In the genomic region with DNA sequence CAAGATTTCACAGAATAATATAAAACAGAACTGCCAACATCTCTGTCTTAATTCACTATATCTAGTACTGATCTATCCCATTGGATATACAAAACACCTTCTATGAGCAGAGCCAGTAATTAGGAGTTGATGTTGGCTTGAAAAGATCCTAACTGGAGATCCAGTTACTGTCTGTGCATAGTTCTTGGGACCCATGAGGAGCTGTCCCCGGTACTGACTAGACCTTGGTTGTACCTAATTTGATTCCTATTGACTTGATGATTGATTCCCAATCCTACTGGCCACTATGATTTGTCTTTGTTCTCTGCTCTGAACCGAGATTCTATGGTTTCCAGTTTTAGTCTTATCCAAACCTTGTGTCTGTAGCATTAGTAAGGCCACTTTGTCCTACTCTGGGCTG, we compare ENCODE assay signal across 22 mouse cellular contexts.
DNase-seq lines count a peak whose midpoint lies in the region; ATAC-seq and TF ChIP-seq lines count a peak whose summit lies in the region.
"Had no signal": no experiment of that assay in that cellular context is flagged by ENCODE, and none has a peak within 500 bp of the region (broad histone marks: within the 10 kb centered on the region; RNA-seq: fewer than 3 reads in every experiment).

No protein-coding gene starts in this region.

- no peak overlapping the region for H3K9ac ChIP-seq in kidney, postnatal 0 days (ENCODE audit: low read depth, low read length)
- no peak overlapping the region for H3K9ac ChIP-seq in embryonic facial prominence, embryonic 14.5 days (ENCODE audit: low read depth, low read length)
- H3K9ac ChIP-seq in liver, postnatal 0 days (replicated peaks): no peak overlapping the region
- H3K9ac ChIP-seq: forebrain, embryonic 15.5 days; heart, embryonic 15.5 days; hindbrain, embryonic 13.5 days; intestine, embryonic 15.5 days had no signal

- no peak for ATAC-seq in kidney, postnatal 0 days (replicated peaks; ENCODE audit: low FRiP score, low read depth)
- ATAC-seq in embryonic facial prominence, embryonic 14.5 days (ENCODE audit: low read depth): no peak
- no peak for ATAC-seq in liver, postnatal 0 days
- ATAC-seq: activated CD4-positive, CD25-positive, alpha-beta regulatory T cell, adult 4 months; forebrain, embryonic 15.5 days; intestine, embryonic 15.5 days had no signal

- no peaks in the 10 kb centered on the region for H3K27me3 ChIP-seq in kidney, postnatal 0 days (ENCODE audit: insufficient read depth, low read length)
- H3K27me3 ChIP-seq in embryonic facial prominence, embryonic 14.5 days (replicated peaks; ENCODE audit: control insufficient read depth, insufficient read depth, low read length): no peaks in the 10 kb centered on the region
- no peaks in the 10 kb centered on the region for H3K27me3 ChIP-seq in liver, postnatal 0 days (ENCODE audit: insufficient read depth, low read length)
- H3K27me3 ChIP-seq: forebrain, embryonic 15.5 days; heart, embryonic 15.5 days; hindbrain, embryonic 13.5 days; intestine, embryonic 15.5 days had no signal

- H3K27ac ChIP-seq in kidney, postnatal 0 days: no peak overlapping the region
- H3K27ac ChIP-seq in embryonic facial prominence, embryonic 14.5 days (replicated peaks; ENCODE audit: low read depth, low read length): no peak overlapping the region
- no peak overlapping the region for H3K27ac ChIP-seq in liver, postnatal 0 days (ENCODE audit: low read depth)
- H3K27ac ChIP-seq: forebrain, embryonic 15.5 days; gastrocnemius, adult 2 months; heart, embryonic 15.5 days; hindbrain, embryonic 13.5 days; intestine, embryonic 15.5 days had no signal

- no peak overlapping the region for H3K4me3 ChIP-seq in kidney, postnatal 0 days (replicated peaks; ENCODE audit: low read depth, low read length)
- no peak overlapping the region for H3K4me3 ChIP-seq in embryonic facial prominence, embryonic 14.5 days (ENCODE audit: low read depth, low read length)
- no peak overlapping the region for H3K4me3 ChIP-seq in liver, postnatal 0 days (ENCODE audit: low read depth, low read length)
- H3K4me3 ChIP-seq: forebrain, embryonic 15.5 days; gastrocnemius, adult 2 months; heart, embryonic 15.5 days; hindbrain, embryonic 13.5 days; intestine, embryonic 15.5 days had no signal

- no peak for TF ChIP-seq CTCF in kidney, postnatal 0 days (IDR thresholded peaks at IDR 0.05; ENCODE audit: low read depth)
- no peak for TF ChIP-seq CTCF in liver, postnatal 0 days (IDR thresholded peaks at IDR 0.05; ENCODE audit: low read depth)

- H3K4me2 ChIP-seq in kidney, postnatal 0 days (ENCODE audit: low read length): no peak overlapping the region
- no peak overlapping the region for H3K4me2 ChIP-seq in embryonic facial prominence, embryonic 14.5 days (ENCODE audit: low read depth, low read length)
- no peak overlapping the region for H3K4me2 ChIP-seq in liver, postnatal 0 days (ENCODE audit: low read depth, low read length)
- H3K4me2 ChIP-seq: forebrain, embryonic 15.5 days; heart, embryonic 11.5 days; heart, embryonic 15.5 days; hindbrain, embryonic 13.5 days; intestine, embryonic 15.5 days had no signal

- 65% methylated on average over 2 of the region's 2 CpGs for WGBS in kidney, postnatal 0 days
- 56% methylated on average over 2 of the region's 2 CpGs for WGBS in embryonic facial prominence, embryonic 14.5 days
- 45% methylated on average over 2 of the region's 2 CpGs for WGBS in liver, postnatal 0 days (ENCODE audit: insufficient replicate concordance)

- H3K9me3 ChIP-seq in kidney, postnatal 0 days (replicated peaks; ENCODE audit: low read length): no peaks in the 10 kb centered on the region
- no peaks in the 10 kb centered on the region for H3K9me3 ChIP-seq in embryonic facial prominence, embryonic 14.5 days (ENCODE audit: control insufficient read depth, low read length)
- H3K9me3 ChIP-seq in liver, postnatal 0 days (ENCODE audit: low read length): no peaks in the 10 kb centered on the region
- H3K9me3 ChIP-seq: forebrain, embryonic 15.5 days; heart, embryonic 15.5 days; hindbrain, embryonic 13.5 days; intestine, embryonic 15.5 days had no signal

- DNase-seq in kidney, postnatal 0 days (ENCODE audit: low spot score): peak; percentile 46
- DNase-seq in kidney, postnatal 25 days: no peak
- DNase-seq in NIH3T3 (ENCODE audit: low read depth) (peak; percentile 27), R1 (ENCODE audit: low read depth, low spot score) (peak; percentile 8)
- peak; percentile 13 for DNase-seq in embryonic facial prominence, embryonic 14.5 days (ENCODE audit: low spot score)
- no peak for DNase-seq in gastrocnemius, adult 8-10 months (ENCODE audit: low spot score in 2 of 2)
- no peak for DNase-seq in liver, postnatal 0 days
- DNase-seq: adrenal gland, postnatal 14 days; cerebellum, adult 11-12 months; cerebellum, adult 9-11 months; cerebellum, postnatal 36 days; gastrocnemius, adult 2 months; gastrocnemius, postnatal 36 days; heart, adult 18-20 months; heart, postnatal 14 days; kidney, adult 18-20 months had no signal

- H3K4me1 ChIP-seq in kidney, postnatal 0 days (replicated peaks; ENCODE audit: insufficient read depth, low read length): no peaks in the 10 kb centered on the region
- H3K4me1 ChIP-seq in embryonic facial prominence, embryonic 14.5 days (ENCODE audit: control insufficient read depth, insufficient read depth, low read length): no peaks in the 10 kb centered on the region
- H3K4me1 ChIP-seq in liver, postnatal 0 days (ENCODE audit: insufficient read depth): no peaks in the 10 kb centered on the region
- H3K4me1 ChIP-seq: heart, embryonic 15.5 days; hindbrain, embryonic 13.5 days; intestine, embryonic 15.5 days had no signal

- no peak for TF ChIP-seq EP300 in liver, postnatal 0 days (IDR thresholded peaks at IDR 0.05; ENCODE audit: low read depth)

- H3K36me3 ChIP-seq in kidney, postnatal 0 days (ENCODE audit: insufficient read depth, low read length): no peaks in the 10 kb centered on the region
- H3K36me3 ChIP-seq in embryonic facial prominence, embryonic 14.5 days (ENCODE audit: control insufficient read depth, insufficient read depth, low read length): no peaks in the 10 kb centered on the region
- H3K36me3 ChIP-seq in liver, postnatal 0 days (replicated peaks; ENCODE audit: insufficient read depth, low read length): no peaks in the 10 kb centered on the region
- H3K36me3 ChIP-seq: forebrain, embryonic 15.5 days; heart, embryonic 15.5 days; hindbrain, embryonic 13.5 days; intestine, embryonic 15.5 days had no signal

Comparison
In these comparisons a context has a peak if more than half of its experiments do, and no peak if none do; other contexts are left out.
1. DNase-seq: peak in kidney, postnatal 0 days (single experiment), NIH3T3 (single experiment), R1 (single experiment) and embryonic facial prominence, embryonic 14.5 days (single experiment); none in kidney, postnatal 25 days (0 of 2), gastrocnemius, adult 8-10 months (0 of 2) and liver, postnatal 0 days (single experiment).